Mouse (Mus musculus): ENCODE data around the gene Smyd3. TPM values are rescaled to one million over a fixed set of nuclear protein-coding genes. Genes with fewer than 3 reads are reported as not detected.

Gene Smyd3
- 3.0 and 6.1 TPM in 2 replicates for polyA plus RNA-seq (2012; ENCODE audit: insufficient read depth, insufficient read length, missing spikeins)

GRCm38 (mm10) chr1:179517713-179518465 lies at the start of gene Smyd3:
Gene Smyd3, minus strand, starts transcription at chr1:179518041.
- Histone ChIP-seq H3K4me1 (ENCODE audit: control insufficient read depth, insufficient read depth, insufficient read length, low read length) (no peaks in the 10 kb centered on the region), H3K4me3 (ENCODE audit: insufficient read depth, low read depth, low read length) (peak within 1 kb of the TSS; percentile 80), H3K27ac (replicated peaks; ENCODE audit: low read depth, low read length) (no peak within 1 kb of the TSS)

- peaks cover 48% of the 10 kb centered on the region for H3K4me1 ChIP-seq (ENCODE audit: control insufficient read depth, insufficient read depth, insufficient read length, low read length)
- H3K4me3 ChIP-seq (ENCODE audit: insufficient read depth, low read depth, low read length), result no peak overlapping the region
- H3K27ac ChIP-seq (replicated peaks; ENCODE audit: low read depth, low read length), result peak overlapping the region; percentile 58
These were observed 49.7 kb upstream of the Smyd3 start for GRCm38 (mm10) chr1:179567558-179567957.

- H3K4me1 ChIP-seq (ENCODE audit: control insufficient read depth, insufficient read depth, insufficient read length, low read length), result peaks cover 54% of the 10 kb centered on the region
- H3K4me3 ChIP-seq (ENCODE audit: insufficient read depth, low read depth, low read length), result no peak overlapping the region
- peak overlapping the region; percentile 90 for H3K27ac ChIP-seq (replicated peaks; ENCODE audit: low read depth, low read length)
These were observed 46.1 kb upstream of the Smyd3 start for GRCm38 (mm10) chr1:179563926-179564325.

- Histone ChIP-seq H3K4me1 (ENCODE audit: control insufficient read depth, insufficient read depth, insufficient read length, low read length) (peaks cover 55% of the 10 kb centered on the region), H3K4me3 (ENCODE audit: insufficient read depth, low read depth, low read length) (no peak overlapping the region), H3K27ac (replicated peaks; ENCODE audit: low read depth, low read length) (peak overlapping the region; percentile 90)
These were observed 45.4 kb upstream of the Smyd3 start for GRCm38 (mm10) chr1:179563211-179563610.

GRCm38 (mm10) chr1:179560845-179561430 lies 43.1 kb upstream of the Smyd3 start:
- Histone ChIP-seq H3K4me1 (ENCODE audit: control insufficient read depth, insufficient read depth, insufficient read length, low read length) (peaks cover 51% of the 10 kb centered on the region), H3K27ac (replicated peaks; ENCODE audit: low read depth, low read length) (peak overlapping the region; percentile 91), H3K4me3 (ENCODE audit: insufficient read depth, low read depth, low read length) (no peak overlapping the region)

GRCm38 (mm10) chr1:179559446-179560194 lies 41.8 kb upstream of the Smyd3 start:
- Histone ChIP-seq H3K27ac (replicated peaks; ENCODE audit: low read depth, low read length) (peak overlapping the region; percentile 91), H3K4me1 (ENCODE audit: control insufficient read depth, insufficient read depth, insufficient read length, low read length) (peaks cover 52% of the 10 kb centered on the region), H3K4me3 (ENCODE audit: insufficient read depth, low read depth, low read length) (no peak overlapping the region)

GRCm38 (mm10) chr1:179556921-179557320 lies 39.1 kb upstream of the Smyd3 start:
- peak overlapping the region; percentile 83 for H3K27ac ChIP-seq (replicated peaks; ENCODE audit: low read depth, low read length)
- H3K4me3 ChIP-seq (ENCODE audit: insufficient read depth, low read depth, low read length), result no peak overlapping the region
- H3K4me1 ChIP-seq (ENCODE audit: control insufficient read depth, insufficient read depth, insufficient read length, low read length), result peaks cover 45% of the 10 kb centered on the region

- Histone ChIP-seq H3K27ac (replicated peaks; ENCODE audit: low read depth, low read length) (peak overlapping the region; percentile 60; the same call in 1 of the 2 replicates), H3K4me1 (ENCODE audit: control insufficient read depth, insufficient read depth, insufficient read length, low read length) (peaks cover 31% of the 10 kb centered on the region), H3K4me3 (ENCODE audit: insufficient read depth, low read depth, low read length) (no peak overlapping the region)
These were observed 36.1 kb upstream of the Smyd3 start for GRCm38 (mm10) chr1:179553949-179554347.

- peaks cover 30% of the 10 kb centered on the region for H3K4me1 ChIP-seq (ENCODE audit: control insufficient read depth, insufficient read depth, insufficient read length, low read length)
- peak overlapping the region; percentile 60 for H3K27ac ChIP-seq (replicated peaks; ENCODE audit: low read depth, low read length)
- H3K4me3 ChIP-seq (ENCODE audit: insufficient read depth, low read depth, low read length), result no peak overlapping the region
These were observed 35.5 kb upstream of the Smyd3 start for GRCm38 (mm10) chr1:179553197-179553948.

GRCm38 (mm10) chr1:179552751-179553150 lies 34.9 kb upstream of the Smyd3 start:
- no peak overlapping the region for H3K4me3 ChIP-seq (ENCODE audit: insufficient read depth, low read depth, low read length)
- peaks cover 32% of the 10 kb centered on the region for H3K4me1 ChIP-seq (ENCODE audit: control insufficient read depth, insufficient read depth, insufficient read length, low read length)
- peak overlapping the region; percentile 27 for H3K27ac ChIP-seq (replicated peaks; ENCODE audit: low read depth, low read length)

- no peak overlapping the region for H3K4me3 ChIP-seq (ENCODE audit: insufficient read depth, low read depth, low read length)
- peak overlapping the region; percentile 48; the same call in 1 of the 2 replicates for H3K27ac ChIP-seq (replicated peaks; ENCODE audit: low read depth, low read length)
- H3K4me1 ChIP-seq (ENCODE audit: control insufficient read depth, insufficient read depth, insufficient read length, low read length), result peaks cover 25% of the 10 kb centered on the region
These were observed 34.1 kb upstream of the Smyd3 start for GRCm38 (mm10) chr1:179551921-179552320.

GRCm38 (mm10) chr1:179551336-179551735 lies 33.5 kb upstream of the Smyd3 start:
- H3K4me3 ChIP-seq (ENCODE audit: insufficient read depth, low read depth, low read length), result no peak overlapping the region
- H3K4me1 ChIP-seq (ENCODE audit: control insufficient read depth, insufficient read depth, insufficient read length, low read length), result peaks cover 25% of the 10 kb centered on the region
- H3K27ac ChIP-seq (replicated peaks; ENCODE audit: low read depth, low read length), result no peak overlapping the region

GRCm38 (mm10) chr1:179548996-179549752 lies 31.3 kb upstream of the Smyd3 start:
- H3K4me3 ChIP-seq (ENCODE audit: insufficient read depth, low read depth, low read length), result no peak overlapping the region
- peaks cover 25% of the 10 kb centered on the region for H3K4me1 ChIP-seq (ENCODE audit: control insufficient read depth, insufficient read depth, insufficient read length, low read length)
- H3K27ac ChIP-seq (replicated peaks; ENCODE audit: low read depth, low read length), result peak overlapping the region; percentile 23; the same call in 1 of the 2 replicates

- peak overlapping the region; percentile 57 for H3K4me3 ChIP-seq (ENCODE audit: insufficient read depth, low read depth, low read length)
- peaks cover 22% of the 10 kb centered on the region for H3K4me1 ChIP-seq (ENCODE audit: control insufficient read depth, insufficient read depth, insufficient read length, low read length)
- peak overlapping the region; percentile 44 for H3K27ac ChIP-seq (replicated peaks; ENCODE audit: low read depth, low read length)
These were observed 30.4 kb upstream of the Smyd3 start for GRCm38 (mm10) chr1:179548220-179548619.

Data from brown adipose tissue, adult 24 weeks (tissue).